Mouse (Mus musculus): ENCODE data around the gene Ahnak2. TPM values are rescaled to one million over a fixed set of nuclear protein-coding genes. Genes with fewer than 3 reads are reported as not detected.

Gene Ahnak2
- polyA plus RNA-seq, 1 experiment from 2014 or later = 0.18 TPM

DNA sequence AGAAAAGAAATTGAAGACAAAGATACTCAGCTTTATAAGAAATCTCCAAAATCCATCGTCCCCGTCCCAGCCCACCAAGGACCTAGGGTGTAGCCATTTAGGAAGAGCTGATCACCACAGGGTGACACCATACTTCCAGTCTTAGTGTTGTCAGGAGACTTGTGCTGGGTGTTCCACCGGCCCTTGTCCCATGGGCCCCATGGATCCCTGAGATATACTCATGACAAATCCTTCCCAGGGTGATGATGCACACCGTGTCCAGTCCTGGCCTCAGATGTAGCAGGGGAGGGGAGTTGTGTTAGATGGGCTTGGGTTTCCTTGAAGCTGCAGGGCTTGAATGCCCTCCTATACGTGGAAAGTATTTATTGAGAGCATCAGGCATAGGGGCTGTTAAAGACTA lies 44.6 kb downstream of the Ahnak2 start:
- no peak for ATAC-seq (ENCODE audit: insufficient read depth)
- H3K4me1 ChIP-seq (replicated peaks) = 0 out of 2 replicates have a peak, but pooled peaks cover 4% of the 10 kb centered on the region

DNA sequence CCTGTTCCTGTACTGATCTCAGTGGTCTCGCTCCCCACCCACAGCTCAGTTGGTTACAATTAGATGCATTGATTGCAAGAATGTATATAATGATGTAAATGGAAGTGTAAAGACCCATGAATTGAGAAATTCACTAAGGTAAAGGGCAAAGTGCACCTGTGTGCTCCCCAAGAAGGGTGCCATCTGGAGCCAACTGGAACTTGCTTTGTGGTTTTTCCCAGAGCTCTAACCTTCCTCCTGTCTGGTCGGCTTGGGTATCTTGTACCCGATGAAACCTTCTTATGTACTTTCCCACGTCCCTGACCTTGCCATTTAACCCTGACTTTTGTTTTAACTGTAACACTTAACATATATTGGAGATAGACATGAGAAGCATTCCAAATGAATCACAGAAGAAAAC lies 46.6 kb downstream of the Ahnak2 start:
- Histone ChIP-seq H3K4me1 (replicated peaks) (0 out of 2 replicates have a peak, but pooled peaks cover 4% of the 10 kb centered on the region), H3K27ac (replicated peaks) (no peak overlapping the region), H3K36me3 (replicated peaks) (no peaks in the 10 kb centered on the region), H3K27me3 (0 out of 2 replicates have a peak, but pooled peaks cover 3% of the 10 kb centered on the region), H3K4me3 (replicated peaks) (no peak overlapping the region), H3K4me2 (no peak overlapping the region), H3K9me3 (replicated peaks) (no peaks in the 10 kb centered on the region), H3K9ac (no peak overlapping the region)
- ATAC-seq (ENCODE audit: insufficient read depth) = no peak
- 36% methylated on average over 4 of the region's 4 CpGs for WGBS (ENCODE audit: insufficient replicate concordance)

More for the DNA sequence above, 44.6 kb downstream of the Ahnak2 start:
- no peak overlapping the region for H3K4me2 ChIP-seq
- 61% methylated on average over 5 of the region's 5 CpGs for WGBS (ENCODE audit: insufficient replicate concordance)
- no peak overlapping the region for H3K9ac ChIP-seq
- H3K27ac ChIP-seq (replicated peaks) = no peak overlapping the region
- H3K9me3 ChIP-seq (replicated peaks) = no peaks in the 10 kb centered on the region
- H3K27me3 ChIP-seq = no peaks in the 10 kb centered on the region
- H3K36me3 ChIP-seq (replicated peaks) = no peaks in the 10 kb centered on the region
- no peak overlapping the region for H3K4me3 ChIP-seq (replicated peaks)

DNA sequence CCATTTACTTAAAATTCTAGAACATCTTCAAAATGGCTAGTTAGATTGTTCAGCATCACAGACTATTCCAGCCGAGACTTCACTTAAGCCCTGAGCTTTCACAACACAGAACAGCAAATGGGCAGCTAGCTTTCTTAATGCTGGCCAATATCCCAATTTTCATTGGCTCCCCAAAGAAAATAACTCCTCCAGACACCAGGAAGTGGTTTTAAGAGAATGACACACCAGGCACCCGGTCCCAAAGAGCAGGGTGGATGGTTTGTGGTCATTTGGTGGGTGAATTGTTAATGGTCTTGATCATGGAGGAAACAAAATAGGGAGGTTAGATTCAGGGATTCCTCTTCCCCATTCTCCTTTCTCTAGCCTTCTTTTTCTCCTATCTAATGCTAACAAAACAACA lies 50.1 kb downstream of the Ahnak2 start:
- no peak for ATAC-seq (ENCODE audit: insufficient read depth)
- Histone ChIP-seq H3K4me1 (replicated peaks) (no peaks in the 10 kb centered on the region), H3K36me3 (replicated peaks) (no peaks in the 10 kb centered on the region), H3K9ac (no peak overlapping the region), H3K9me3 (replicated peaks) (no peaks in the 10 kb centered on the region), H3K4me2 (no peak overlapping the region), H3K27ac (replicated peaks) (no peak overlapping the region), H3K4me3 (replicated peaks) (no peak overlapping the region), H3K27me3 (0 out of 2 replicates have a peak, but pooled peaks cover 3% of the 10 kb centered on the region)
- 19% methylated on average over 2 of the region's 2 CpGs for WGBS (ENCODE audit: insufficient replicate concordance)

DNA sequence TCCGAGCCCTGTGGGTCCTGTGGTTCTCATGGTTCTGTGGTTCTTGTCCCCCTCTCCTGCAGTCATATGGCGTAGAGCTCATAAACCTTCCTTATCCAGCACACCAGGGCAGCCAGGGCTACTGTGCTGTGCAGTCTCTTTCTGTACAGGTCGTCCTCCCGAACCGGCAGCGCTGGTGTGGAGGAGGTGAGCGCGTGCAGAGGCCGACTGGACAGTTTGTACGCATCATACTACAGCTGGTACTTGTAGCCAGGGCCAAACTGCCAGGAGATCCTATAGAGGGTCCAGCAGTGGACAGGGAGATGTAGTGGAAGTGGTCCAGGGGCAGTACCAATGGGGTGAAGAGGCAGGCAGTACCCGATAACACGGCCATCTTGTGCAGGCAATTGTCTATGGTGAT lies 51.5 kb downstream of the Ahnak2 start:
- no peak overlapping the region for H3K4me3 ChIP-seq (replicated peaks)
- no peaks in the 10 kb centered on the region for H3K4me1 ChIP-seq (replicated peaks)
- ATAC-seq (ENCODE audit: insufficient read depth) = no peak
- no peak overlapping the region for H3K9ac ChIP-seq
- H3K27ac ChIP-seq (replicated peaks) = no peak overlapping the region
- H3K27me3 ChIP-seq = 0 out of 2 replicates have a peak, but pooled peaks cover 3% of the 10 kb centered on the region
- H3K36me3 ChIP-seq (replicated peaks) = no peaks in the 10 kb centered on the region
- 71% methylated on average over 12 of the region's 12 CpGs for WGBS (ENCODE audit: insufficient replicate concordance)
- no peaks in the 10 kb centered on the region for H3K9me3 ChIP-seq (replicated peaks)
- H3K4me2 ChIP-seq = no peak overlapping the region

DNA sequence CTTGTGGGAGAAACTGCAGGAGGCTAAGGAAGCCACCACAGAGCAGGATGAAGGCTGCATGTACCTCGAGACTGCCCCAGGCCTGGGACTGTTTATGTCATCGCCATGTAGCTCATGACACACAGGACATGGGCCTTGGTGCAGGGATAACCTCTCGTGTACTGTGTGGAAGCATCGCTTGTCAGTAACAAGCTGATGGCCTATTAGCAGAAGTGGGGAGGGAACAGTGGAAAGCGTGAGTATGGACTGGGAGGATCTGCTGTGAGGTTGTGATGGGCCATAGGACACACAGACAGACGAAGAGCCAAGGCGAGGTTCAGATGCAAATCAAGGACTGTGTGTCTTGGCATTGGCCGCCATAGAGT lies 54.9 kb downstream of the Ahnak2 start:
- Histone ChIP-seq H3K4me2 (no peak overlapping the region), H3K9me3 (replicated peaks) (no peaks in the 10 kb centered on the region), H3K4me1 (replicated peaks) (peaks cover 7% of the 10 kb centered on the region), H3K27me3 (0 out of 2 replicates have a peak, but pooled peaks cover 3% of the 10 kb centered on the region), H3K36me3 (replicated peaks) (no peaks in the 10 kb centered on the region), H3K27ac (replicated peaks) (no peak overlapping the region), H3K4me3 (replicated peaks) (no peak overlapping the region), H3K9ac (no peak overlapping the region)
- 0 out of 2 replicates have a peak, but pooled peaks have one; percentile 5 for ATAC-seq (ENCODE audit: insufficient read depth)
- WGBS (ENCODE audit: insufficient replicate concordance) = 60% methylated on average over 8 of the region's 8 CpGs

DNA sequence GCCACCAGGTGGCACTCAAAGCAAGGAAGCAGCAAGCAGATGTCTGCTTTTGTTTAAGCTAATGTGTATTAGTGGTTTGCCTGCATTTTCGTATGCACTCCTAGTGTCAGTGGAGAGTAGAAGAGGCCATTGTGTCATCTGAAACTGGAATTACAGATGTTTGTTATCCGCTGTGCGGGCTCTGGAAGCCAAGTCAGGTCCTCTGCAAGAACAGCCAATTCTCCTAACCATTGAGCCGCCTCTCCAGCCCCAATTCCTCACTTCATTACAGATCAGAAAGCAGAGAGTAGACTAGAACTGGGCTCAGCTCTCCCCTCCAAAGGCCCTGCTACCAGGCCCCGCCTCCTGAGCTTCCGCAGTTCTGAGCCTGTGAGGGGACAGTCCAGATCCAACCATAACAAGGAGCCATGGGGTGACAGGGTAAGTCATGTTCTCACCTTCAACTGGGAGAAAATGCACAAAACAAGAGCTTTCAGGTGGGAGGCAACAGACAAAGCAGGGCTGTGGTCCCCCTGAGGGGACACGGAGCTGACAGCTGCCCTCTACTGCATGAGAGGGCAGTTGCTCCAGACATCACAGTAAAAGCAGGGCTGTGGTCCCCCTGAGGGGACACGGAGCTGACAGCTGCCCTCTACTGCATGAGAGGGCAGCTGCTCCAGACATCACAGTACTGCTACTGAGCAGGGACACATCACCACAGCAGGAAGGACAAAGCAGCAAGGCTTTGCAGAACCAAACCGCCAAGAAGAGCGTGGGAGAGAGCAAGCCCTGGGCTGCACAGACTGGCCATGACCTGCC lies 55.5 kb downstream of the Ahnak2 start:
- peaks cover 7% of the 10 kb centered on the region for H3K4me1 ChIP-seq (replicated peaks)
- H3K9me3 ChIP-seq (replicated peaks) = no peaks in the 10 kb centered on the region
- no peaks in the 10 kb centered on the region for H3K36me3 ChIP-seq (replicated peaks)
- 24% methylated on average over 10 of the region's 10 CpGs for WGBS (ENCODE audit: insufficient replicate concordance)
- H3K27ac ChIP-seq (replicated peaks) = no peak overlapping the region
- 0 out of 2 replicates have a peak, but pooled peaks cover 3% of the 10 kb centered on the region for H3K27me3 ChIP-seq
- H3K4me2 ChIP-seq = no peak overlapping the region
- H3K4me3 ChIP-seq (replicated peaks) = no peak overlapping the region
- ATAC-seq (ENCODE audit: insufficient read depth) = peak; percentile 10; the same call in 1 of the 2 replicates
- no peak overlapping the region for H3K9ac ChIP-seq

DNA sequence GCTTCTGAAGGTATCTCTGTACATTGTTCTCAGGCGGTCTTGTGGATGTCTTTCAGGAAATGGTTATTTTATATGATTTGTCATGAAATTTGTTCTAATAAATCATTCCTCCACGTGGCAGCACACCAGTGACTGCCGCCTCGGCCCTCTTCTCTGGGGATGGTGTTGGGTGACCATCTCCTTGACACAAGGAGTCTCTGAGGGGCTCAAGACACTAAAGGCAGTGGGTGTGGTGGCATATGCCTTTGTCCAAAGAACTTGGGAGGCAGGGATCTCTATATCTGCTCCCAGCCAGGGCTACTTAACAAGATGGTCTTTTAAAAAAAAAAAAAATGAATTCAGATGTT lies 56.0 kb downstream of the Ahnak2 start:
- Histone ChIP-seq H3K27ac (replicated peaks) (no peak overlapping the region), H3K36me3 (replicated peaks) (no peaks in the 10 kb centered on the region), H3K4me2 (no peak overlapping the region), H3K9me3 (replicated peaks) (no peaks in the 10 kb centered on the region), H3K27me3 (no peaks in the 10 kb centered on the region), H3K9ac (no peak overlapping the region), H3K4me3 (replicated peaks) (no peak overlapping the region), H3K4me1 (replicated peaks) (peaks cover 7% of the 10 kb centered on the region)
- ATAC-seq (ENCODE audit: insufficient read depth) = no peak
- 64% methylated on average over 4 of the region's 4 CpGs for WGBS (ENCODE audit: insufficient replicate concordance)

DNA sequence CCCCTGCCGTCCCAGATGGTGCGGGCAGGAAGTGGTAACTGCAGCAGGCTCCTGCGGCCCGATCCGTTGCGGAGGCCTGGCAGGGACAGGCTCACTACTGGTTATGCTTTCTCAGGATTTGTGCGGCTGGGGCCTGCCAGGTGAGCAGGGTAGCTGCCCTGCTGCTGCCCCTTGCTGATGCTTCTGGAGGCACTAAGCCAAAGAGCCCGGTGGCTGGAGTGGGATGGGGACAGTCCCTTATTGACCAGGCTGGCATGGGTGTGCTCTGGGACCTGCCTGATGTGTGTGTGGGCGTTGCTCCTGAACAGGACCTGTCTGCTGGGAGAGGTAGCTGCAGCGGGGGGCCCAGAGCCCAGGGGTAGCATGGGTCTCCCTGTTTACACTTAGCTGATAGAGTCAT lies 56.7 kb downstream of the Ahnak2 start:
- ATAC-seq (ENCODE audit: insufficient read depth) = no peak
- Histone ChIP-seq H3K27ac (replicated peaks) (no peak overlapping the region), H3K4me1 (replicated peaks) (peaks cover 7% of the 10 kb centered on the region), H3K36me3 (replicated peaks) (no peaks in the 10 kb centered on the region), H3K4me2 (no peak overlapping the region), H3K27me3 (no peaks in the 10 kb centered on the region), H3K9me3 (replicated peaks) (no peaks in the 10 kb centered on the region), H3K4me3 (replicated peaks) (no peak overlapping the region), H3K9ac (no peak overlapping the region)
- WGBS (ENCODE audit: insufficient replicate concordance) = 64% methylated on average over 10 of the region's 10 CpGs

DNA sequence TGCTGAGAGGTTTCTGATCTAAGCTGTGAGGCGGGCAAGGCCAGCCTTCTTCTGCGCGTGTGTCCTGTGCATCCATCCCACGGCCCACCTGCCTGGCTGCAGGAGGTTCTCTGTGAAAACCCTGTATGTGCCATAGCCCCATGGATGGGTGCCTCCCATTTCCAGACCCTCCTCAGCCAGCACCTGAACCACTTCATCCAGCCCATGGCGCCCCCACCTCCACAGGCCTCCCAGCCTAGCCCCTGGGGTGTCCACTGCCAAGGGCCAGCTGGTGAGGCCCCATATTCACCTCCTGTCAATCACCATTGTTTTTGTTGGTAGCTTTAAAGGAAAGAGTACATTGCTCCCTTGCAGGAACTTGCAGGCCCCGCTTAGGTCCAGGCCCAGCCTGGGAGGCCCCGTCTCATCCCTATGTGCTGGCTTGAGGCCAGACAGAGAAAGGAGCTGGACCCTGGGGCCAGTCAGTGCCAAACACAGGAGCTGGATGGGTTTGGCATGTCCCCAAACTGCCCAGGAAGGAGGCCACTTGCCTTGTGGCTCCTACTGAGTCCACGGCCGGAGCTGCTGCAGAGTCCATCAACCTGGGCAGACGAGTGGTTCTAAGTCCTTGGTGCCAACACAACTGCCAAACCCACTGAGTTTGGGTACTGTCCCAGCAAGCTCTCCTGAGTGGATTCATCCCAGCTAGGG lies 57.4 kb downstream of the Ahnak2 start:
- peaks cover 7% of the 10 kb centered on the region for H3K4me1 ChIP-seq (replicated peaks)
- H3K9ac ChIP-seq = no peak overlapping the region
- no peak for ATAC-seq (ENCODE audit: insufficient read depth)
- no peak overlapping the region for H3K4me3 ChIP-seq (replicated peaks)
- 67% methylated on average over 10 of the region's 10 CpGs for WGBS (ENCODE audit: insufficient replicate concordance)
- no peak overlapping the region for H3K27ac ChIP-seq (replicated peaks)
- H3K27me3 ChIP-seq = no peaks in the 10 kb centered on the region
- no peaks in the 10 kb centered on the region for H3K9me3 ChIP-seq (replicated peaks)
- no peak overlapping the region for H3K4me2 ChIP-seq
- no peaks in the 10 kb centered on the region for H3K36me3 ChIP-seq (replicated peaks)

DNA sequence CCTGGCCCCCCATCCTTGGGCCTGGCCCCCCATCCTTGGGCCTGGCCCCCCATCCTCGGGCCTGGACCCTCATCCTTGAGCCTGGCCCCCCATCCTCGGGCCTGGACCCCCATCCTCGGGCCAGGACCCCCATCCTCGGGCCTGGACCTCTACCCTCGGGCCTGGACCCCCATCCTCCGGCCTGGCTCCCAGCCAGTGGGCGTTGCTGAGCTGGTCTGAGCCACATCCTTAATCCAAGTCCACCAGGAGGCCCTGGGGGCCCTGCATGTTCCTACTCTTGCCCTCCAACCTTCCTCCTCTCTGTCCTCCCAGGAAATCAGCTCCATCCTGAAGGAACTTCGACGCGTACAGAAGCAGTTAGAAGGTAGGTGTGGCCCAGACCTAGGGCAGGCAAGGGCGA lies 58.2 kb downstream of the Ahnak2 start:
- Histone ChIP-seq H3K27me3 (no peaks in the 10 kb centered on the region), H3K4me3 (replicated peaks) (no peak overlapping the region), H3K36me3 (replicated peaks) (no peaks in the 10 kb centered on the region), H3K27ac (replicated peaks) (no peak overlapping the region), H3K4me1 (replicated peaks) (peaks cover 7% of the 10 kb centered on the region), H3K9ac (no peak overlapping the region), H3K9me3 (replicated peaks) (no peaks in the 10 kb centered on the region), H3K4me2 (no peak overlapping the region)
- WGBS (ENCODE audit: insufficient replicate concordance) = 71% methylated on average over 11 of the region's 11 CpGs
- no peak for ATAC-seq (ENCODE audit: insufficient read depth)

DNA sequence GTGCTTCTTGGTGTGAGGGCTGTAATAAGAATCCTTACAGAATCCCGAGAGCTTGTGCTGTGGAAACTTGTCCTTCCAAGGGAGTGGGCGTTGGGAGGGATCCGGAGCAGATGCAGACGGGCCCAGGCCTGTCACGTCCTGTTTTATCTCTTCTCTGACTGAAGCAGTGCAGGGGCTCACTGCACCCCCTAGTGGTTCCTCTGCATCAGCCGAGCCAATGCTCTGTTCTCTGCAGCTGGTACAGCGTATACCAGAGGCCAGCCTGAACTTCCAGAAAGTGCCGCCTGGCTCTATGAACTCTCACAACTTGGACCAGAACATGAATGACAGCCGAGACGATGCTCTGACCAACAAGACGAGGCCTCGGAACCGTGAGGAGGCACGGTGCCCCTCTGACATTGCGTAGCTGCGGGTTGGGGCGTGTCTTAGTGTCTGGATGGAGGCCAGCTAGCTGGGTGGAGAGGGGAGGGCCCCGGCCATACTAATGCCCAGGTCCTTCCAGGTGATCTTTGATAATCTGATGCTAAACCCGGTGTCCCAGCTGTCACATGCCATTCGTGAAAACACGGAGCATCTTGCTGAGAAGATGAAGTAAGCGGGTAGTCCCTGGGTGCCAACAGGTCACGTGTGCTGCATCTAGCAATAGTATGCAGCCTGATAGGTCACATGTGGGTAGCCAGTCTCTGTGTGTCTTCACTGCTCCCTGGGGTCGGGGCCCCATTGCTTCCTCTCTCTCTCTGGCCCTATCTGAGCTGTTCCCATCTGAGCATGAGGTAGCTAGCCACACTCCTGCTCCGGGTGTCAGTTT lies 59.1 kb downstream of the Ahnak2 start:
- peaks cover 7% of the 10 kb centered on the region for H3K4me1 ChIP-seq (replicated peaks)
- H3K27me3 ChIP-seq = no peaks in the 10 kb centered on the region
- no peak overlapping the region for H3K4me2 ChIP-seq
- no peak overlapping the region for H3K27ac ChIP-seq (replicated peaks)
- no peak overlapping the region for H3K9ac ChIP-seq
- H3K9me3 ChIP-seq (replicated peaks) = no peaks in the 10 kb centered on the region
- WGBS (ENCODE audit: insufficient replicate concordance) = 39% methylated on average over 25 of the region's 25 CpGs
- peak; percentile 52 for ATAC-seq (ENCODE audit: insufficient read depth)
- no peak overlapping the region for H3K4me3 ChIP-seq (replicated peaks)
- H3K36me3 ChIP-seq (replicated peaks) = no peaks in the 10 kb centered on the region

All from liver, embryonic 15.5 days (tissue).